Mouse (Mus musculus): ENCODE results near the gene Rbfox1.

Rbfox1 gene

GRCm38 (mm10) chr16:6095604-6096372 is 210.6 kb downstream of the Rbfox1 start:
- no peak for DNase-seq (ENCODE audit: extremely low spot score, low read depth, low spot score)

- no peak for DNase-seq (ENCODE audit: extremely low spot score, low read depth, low spot score)
Observed at GRCm38 (mm10) chr16:6097244-6098040, 212.3 kb downstream of the Rbfox1 start.

GRCm38 (mm10) chr16:6098116-6098515 is 213.0 kb downstream of the Rbfox1 start:
- DNase-seq (ENCODE audit: extremely low spot score, low read depth, low spot score) = no peak

GRCm38 (mm10) chr16:6099598-6099997 is 214.4 kb downstream of the Rbfox1 start:
- no peak for DNase-seq (ENCODE audit: extremely low spot score, low read depth, low spot score)

GRCm38 (mm10) chr16:6100421-6100877 is 215.3 kb downstream of the Rbfox1 start:
- no peak for DNase-seq (ENCODE audit: extremely low spot score, low read depth, low spot score)

GRCm38 (mm10) chr16:6103713-6104112 is 218.6 kb downstream of the Rbfox1 start:
- no peak for DNase-seq (ENCODE audit: extremely low spot score, low read depth, low spot score)

GRCm38 (mm10) chr16:6110121-6110520 is 225.0 kb downstream of the Rbfox1 start:
- DNase-seq (ENCODE audit: extremely low spot score, low read depth, low spot score) = no peak

- no peak for DNase-seq (ENCODE audit: extremely low spot score, low read depth, low spot score)
Observed at GRCm38 (mm10) chr16:6113836-6114475, 228.8 kb downstream of the Rbfox1 start.

GRCm38 (mm10) chr16:6119472-6119871 is 234.3 kb downstream of the Rbfox1 start:
- DNase-seq (ENCODE audit: extremely low spot score, low read depth, low spot score) = no peak

- DNase-seq (ENCODE audit: extremely low spot score, low read depth, low spot score) = no peak
Observed at GRCm38 (mm10) chr16:6121232-6121631, 236.1 kb downstream of the Rbfox1 start.

- DNase-seq (ENCODE audit: extremely low spot score, low read depth, low spot score) = no peak
Observed at GRCm38 (mm10) chr16:6122859-6123258, 237.7 kb downstream of the Rbfox1 start.

GRCm38 (mm10) chr16:6128314-6128713 is 243.2 kb downstream of the Rbfox1 start:
- DNase-seq (ENCODE audit: extremely low spot score, low read depth, low spot score) = no peak

- no peak for DNase-seq (ENCODE audit: extremely low spot score, low read depth, low spot score)
Observed at GRCm38 (mm10) chr16:6135016-6135415, 249.9 kb downstream of the Rbfox1 start.

GRCm38 (mm10) chr16:6139432-6139831 is 254.3 kb downstream of the Rbfox1 start:
- no peak for DNase-seq (ENCODE audit: extremely low spot score, low read depth, low spot score)

GRCm38 (mm10) chr16:6147957-6148356 is 262.8 kb downstream of the Rbfox1 start:
- no peak for DNase-seq (ENCODE audit: extremely low spot score, low read depth, low spot score)

GRCm38 (mm10) chr16:6149345-6149744 is 264.2 kb downstream of the Rbfox1 start:
- no peak for DNase-seq (ENCODE audit: extremely low spot score, low read depth, low spot score)

- DNase-seq (ENCODE audit: extremely low spot score, low read depth, low spot score) = no peak
Observed at GRCm38 (mm10) chr16:6155556-6155955, 270.4 kb downstream of the Rbfox1 start.

- no peak for DNase-seq (ENCODE audit: extremely low spot score, low read depth, low spot score)
Observed at GRCm38 (mm10) chr16:6164476-6164875, 279.3 kb downstream of the Rbfox1 start.

GRCm38 (mm10) chr16:6169346-6169745 is 284.2 kb downstream of the Rbfox1 start:
- no peak for DNase-seq (ENCODE audit: extremely low spot score, low read depth, low spot score)

GRCm38 (mm10) chr16:6180819-6181218 is 295.7 kb downstream of the Rbfox1 start:
- no peak for DNase-seq (ENCODE audit: extremely low spot score, low read depth, low spot score)

- no peak for DNase-seq (ENCODE audit: extremely low spot score, low read depth, low spot score)
Observed at GRCm38 (mm10) chr16:6182329-6182728, 297.2 kb downstream of the Rbfox1 start.

- no peak for DNase-seq (ENCODE audit: extremely low spot score, low read depth, low spot score)
Observed at GRCm38 (mm10) chr16:6192358-6192757, 307.2 kb downstream of the Rbfox1 start.
